19 mouse cellular contexts compared by ENCODE assay signal in the genomic region with DNA sequence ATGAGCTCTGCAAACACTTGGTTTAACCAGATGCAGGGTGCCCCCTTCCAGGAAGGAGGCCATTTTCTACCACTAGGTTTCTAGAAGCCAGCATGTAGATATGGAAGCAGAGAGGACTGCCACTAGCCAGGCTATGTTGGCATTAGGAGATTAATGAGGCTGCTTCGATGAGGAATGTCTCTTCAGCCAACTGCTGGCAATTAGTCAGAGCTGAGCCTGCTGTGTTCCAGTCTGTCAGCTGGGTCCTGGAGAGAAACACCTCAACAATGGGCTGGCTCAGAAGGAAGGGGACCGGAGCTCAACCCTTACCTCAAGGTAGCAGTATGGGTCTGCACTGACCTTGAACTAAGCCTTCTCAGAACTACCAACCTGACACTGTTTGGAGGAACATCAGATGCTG. TPM values are rescaled to one million over a fixed set of nuclear protein-coding genes. Genes with fewer than 3 reads are reported as not detected.
DNase-seq lines count a peak whose midpoint lies in the region; TF ChIP-seq lines count a peak whose summit lies in the region.
"Had no signal": no experiment of that assay in that cellular context is flagged by ENCODE, and none has a peak within 500 bp of the region (broad histone marks: within the 10 kb centered on the region; RNA-seq: fewer than 3 reads in every experiment).

No protein-coding gene starts in this region.

- TF ChIP-seq CTCF in left cerebral cortex, adult 2 months (IDR thresholded peaks at IDR 0.05), result no peak

- intact Hi-C loops in left cerebral cortex, postnatal 4 days (cut with DNase I), result loop anchor here (10.0 kb wide), 2 partner anchors 1228 to 1578 kb away; a partner anchor contains a TSS
- intact Hi-C loops in left cerebral cortex, adult 2 months (cut with DNase I), result loop anchor here (2.0 to 10.0 kb wide), 5 partner anchors 202 to 1568 kb away; a partner anchor contains a TSS

- H3K27ac ChIP-seq in left cerebral cortex, adult 2 months, result no peak overlapping the region
- H3K27ac ChIP-seq: embryonic facial prominence, embryonic 15.5 days had no signal

- H3K4me3 ChIP-seq in left cerebral cortex, adult 2 months, result no peak overlapping the region
- H3K4me3 ChIP-seq: embryonic facial prominence, embryonic 15.5 days; forebrain, embryonic 10.5 days; heart, embryonic 12.5 days; midbrain, embryonic 12.5 days had no signal

- peak; percentile 16 to 35 for DNase-seq in adrenal gland, postnatal 36 days
- no peak for DNase-seq in adrenal gland, postnatal 14 days
- DNase-seq in left cerebral cortex, postnatal 4 days, result peak; percentile 53
- no peak for DNase-seq in left cerebral cortex, adult 2 months (ENCODE audit: extremely low spot score in 1 of 2, low spot score in 2 of 2)
- peak; percentile 67 for DNase-seq in brain, adult 2 months (ENCODE audit: low read depth, low spot score)
- peak; percentile 55 to 71 for DNase-seq in cerebellum, postnatal 14 days
- no peak for DNase-seq in lung, adult 18-20 months
- no peak for DNase-seq in c-Kit-positive CD71-positive TER-119-positive erythroid progenitor cells, embryonic 14.5 days (ENCODE audit: low spot score)
- DNase-seq: embryo, embryonic 11 days; gastrocnemius, postnatal 25 days; layer of hippocampus, postnatal 36 days; lung, embryonic 14.5 days; lung, postnatal 4 days; right cerebral cortex, adult 18-20 months; thymus, adult 18-20 months had no signal

RNA-seq across cellular contexts. Expression of a gene that starts 17.1 kb away (rescaled TPM):
- total RNA-seq in adrenal gland, postnatal 36 days (2021), result under 1 TPM; 0.26 TPM
- 0.56 and 0.60 TPM in 2 replicates for total RNA-seq in adrenal gland, postnatal 14 days (2021)
- total RNA-seq in left cerebral cortex, postnatal 4 days (2021), result 10 to 100 TPM; 36.4 to 39.0 TPM
- 10 to 100 TPM; 41.7 to 47.6 TPM for total RNA-seq in left cerebral cortex, adult 2 months (2021)

Comparison
In these comparisons a context has a peak if more than half of its experiments do, and no peak if none do; other contexts are left out.
1. DNase-seq: peak in adrenal gland, postnatal 36 days (2 of 2), left cerebral cortex, postnatal 4 days (single experiment), brain, adult 2 months (single experiment) and cerebellum, postnatal 14 days (2 of 2); none in adrenal gland, postnatal 14 days (single experiment), left cerebral cortex, adult 2 months (0 of 2), lung, adult 18-20 months (0 of 2) and c-Kit-positive CD71-positive TER-119-positive erythroid progenitor cells, embryonic 14.5 days (single experiment).
2. RNA of a gene that starts 17.1 kb away (total RNA-seq): 41.7 to 47.6 TPM in left cerebral cortex, adult 2 months and 36.4 to 39.0 TPM in left cerebral cortex, postnatal 4 days; 0.56 to 0.60 TPM in adrenal gland, postnatal 14 days and 0.26 TPM in adrenal gland, postnatal 36 days; every median in the first group is over 10 times any median in the second.